Mouse (Mus musculus): ENCODE measurements around the gene Olfr27. TPM values are rescaled to one million over a fixed set of nuclear protein-coding genes. Genes with fewer than 3 reads are reported as not detected.

The Olfr27 gene
- polyA plus RNA-seq (2014; fragmentation: Nextera tagmentation; extraction: Ambion mirVana), result not detected in 2 replicates

GRCm38 (mm10) chr9:39127831-39128230 is at the start of gene Olfr27:
Gene Olfr27, plus strand, starts transcription at chr9:39128131.
- Histone ChIP-seq H3K4me1 (ENCODE audit: control insufficient read depth, insufficient read depth, low read length) (no peaks in the 10 kb centered on the region), H3K4me2 (no peak within 1 kb of the TSS), H3K27ac (ENCODE audit: low read depth, low read length) (no peak within 1 kb of the TSS), H3K27me3 (ENCODE audit: control insufficient read depth, insufficient read depth, low read length) (no peaks in the 10 kb centered on the region), H3K4me3 (ENCODE audit: low read depth, low read length) (no peak within 1 kb of the TSS), H3K36me3 (ENCODE audit: control insufficient read depth, insufficient read depth, low read length) (no peaks in the 10 kb centered on the region), H3K9me3 (ENCODE audit: control insufficient read depth, low read length) (no peaks in the 10 kb centered on the region), H3K9ac (ENCODE audit: low read length) (no peak within 1 kb of the TSS)
- DNase-seq (ENCODE audit: low spot score, missing footprints) (no peak), ATAC-seq (ENCODE audit: low FRiP score) (no peak)

- no peak within 1 kb of the TSS for H3K27ac ChIP-seq (ENCODE audit: low read depth, low read length)
- no peaks in the 10 kb centered on the region for H3K9me3 ChIP-seq (ENCODE audit: control insufficient read depth, low read length)
- H3K4me1 ChIP-seq (ENCODE audit: control insufficient read depth, insufficient read depth, low read length), result no peaks in the 10 kb centered on the region
- H3K9ac ChIP-seq (ENCODE audit: low read length), result no peak within 1 kb of the TSS
- WGBS, result 89% methylated on average over 2 of the region's 2 CpGs
- no peak within 1 kb of the TSS for H3K4me3 ChIP-seq (ENCODE audit: low read depth, low read length)
- H3K27me3 ChIP-seq (ENCODE audit: control insufficient read depth, insufficient read depth, low read length), result no peaks in the 10 kb centered on the region
- no peak for DNase-seq (ENCODE audit: low spot score, missing footprints)
- H3K36me3 ChIP-seq (ENCODE audit: control insufficient read depth, insufficient read depth, low read length), result no peaks in the 10 kb centered on the region
- no peak for ATAC-seq (ENCODE audit: low FRiP score)
- no peak within 1 kb of the TSS for H3K4me2 ChIP-seq
These were observed 49.1 kb upstream of the Olfr27 start, which contains the start of gene Olfr938 for GRCm38 (mm10) chr9:39078787-39079186. Gene Olfr938, minus strand, starts transcription at chr9:39078887.

GRCm38 (mm10) chr9:39127326-39127725 is 605 bp upstream of the Olfr27 start:
- Histone ChIP-seq H3K4me2 (no peak overlapping the region), H3K4me3 (ENCODE audit: low read depth, low read length) (no peak overlapping the region), H3K9me3 (ENCODE audit: control insufficient read depth, low read length) (no peaks in the 10 kb centered on the region), H3K4me1 (ENCODE audit: control insufficient read depth, insufficient read depth, low read length) (no peaks in the 10 kb centered on the region), H3K27me3 (ENCODE audit: control insufficient read depth, insufficient read depth, low read length) (no peaks in the 10 kb centered on the region), H3K27ac (ENCODE audit: low read depth, low read length) (no peak overlapping the region), H3K36me3 (ENCODE audit: control insufficient read depth, insufficient read depth, low read length) (no peaks in the 10 kb centered on the region), H3K9ac (ENCODE audit: low read length) (no peak overlapping the region)
- DNase-seq (ENCODE audit: low spot score, missing footprints) (no peak), ATAC-seq (ENCODE audit: low FRiP score) (no peak)
- WGBS, result 97% methylated on average over 1 of the region's 1 CpGs

- H3K27ac ChIP-seq (ENCODE audit: low read depth, low read length), result no peak overlapping the region
- H3K9ac ChIP-seq (ENCODE audit: low read length), result no peak overlapping the region
- H3K9me3 ChIP-seq (ENCODE audit: control insufficient read depth, low read length), result no peaks in the 10 kb centered on the region
- ATAC-seq (ENCODE audit: low FRiP score), result no peak
- H3K4me2 ChIP-seq, result no peak overlapping the region
- H3K4me3 ChIP-seq (ENCODE audit: low read depth, low read length), result no peak overlapping the region
- no peaks in the 10 kb centered on the region for H3K4me1 ChIP-seq (ENCODE audit: control insufficient read depth, insufficient read depth, low read length)
- H3K27me3 ChIP-seq (ENCODE audit: control insufficient read depth, insufficient read depth, low read length), result no peaks in the 10 kb centered on the region
- H3K36me3 ChIP-seq (ENCODE audit: control insufficient read depth, insufficient read depth, low read length), result no peaks in the 10 kb centered on the region
- 61% methylated on average over 1 of the region's 1 CpGs for WGBS
- DNase-seq (ENCODE audit: low spot score, missing footprints), result no peak
These were observed 24.5 kb downstream of the Olfr27 start for GRCm38 (mm10) chr9:39152401-39152800.

GRCm38 (mm10) chr9:39166004-39166403 is 38.1 kb downstream of the Olfr27 start, which contains the start of gene Olfr943:
Gene Olfr943, plus strand, starts transcription at chr9:39166304.
- H3K9ac ChIP-seq (ENCODE audit: low read length), result no peak within 1 kb of the TSS
- ATAC-seq (ENCODE audit: low FRiP score) (no peak), DNase-seq (ENCODE audit: low spot score, missing footprints) (no peak)
- no peaks in the 10 kb centered on the region for H3K27me3 ChIP-seq (ENCODE audit: control insufficient read depth, insufficient read depth, low read length)
- no peaks in the 10 kb centered on the region for H3K9me3 ChIP-seq (ENCODE audit: control insufficient read depth, low read length)
- H3K27ac ChIP-seq (ENCODE audit: low read depth, low read length), result no peak within 1 kb of the TSS
- H3K4me1 ChIP-seq (ENCODE audit: control insufficient read depth, insufficient read depth, low read length), result no peaks in the 10 kb centered on the region
- no peak within 1 kb of the TSS for H3K4me2 ChIP-seq
- no peaks in the 10 kb centered on the region for H3K36me3 ChIP-seq (ENCODE audit: control insufficient read depth, insufficient read depth, low read length)
- 88% methylated on average over 5 of the region's 5 CpGs for WGBS
- no peak within 1 kb of the TSS for H3K4me3 ChIP-seq (ENCODE audit: low read depth, low read length)

Other genes starting within 250 kb of the Olfr27 start
- gene Olfr930, start 198.3 kb upstream of the Olfr27 start, polyA plus RNA-seq (2014; fragmentation: Nextera tagmentation; extraction: Ambion mirVana), result not detected in 2 replicates
- not detected in 2 replicates for gene Olfr933, start 155.8 kb upstream of the Olfr27 start, polyA plus RNA-seq (2014; fragmentation: Nextera tagmentation; extraction: Ambion mirVana)
- not detected in 2 replicates for gene Olfr934, start 139.8 kb upstream of the Olfr27 start, polyA plus RNA-seq (2014; fragmentation: Nextera tagmentation; extraction: Ambion mirVana)
- not detected in 2 replicates for gene Olfr935, start 128.4 kb upstream of the Olfr27 start, polyA plus RNA-seq (2014; fragmentation: Nextera tagmentation; extraction: Ambion mirVana)
- not detected in 2 replicates for gene Olfr146, start 104.8 kb upstream of the Olfr27 start, polyA plus RNA-seq (2014; fragmentation: Nextera tagmentation; extraction: Ambion mirVana)
- not detected in 2 replicates for gene Olfr937, start 63.2 kb upstream of the Olfr27 start, polyA plus RNA-seq (2014; fragmentation: Nextera tagmentation; extraction: Ambion mirVana)
- gene Olfr938, start 49.2 kb upstream of the Olfr27 start, polyA plus RNA-seq (2014; fragmentation: Nextera tagmentation; extraction: Ambion mirVana), result not detected in 2 replicates
- not detected in 2 replicates for gene Olfr943, start 38.2 kb downstream of the Olfr27 start, polyA plus RNA-seq (2014; fragmentation: Nextera tagmentation; extraction: Ambion mirVana)
- gene Olfr944, start 73.8 kb downstream of the Olfr27 start, polyA plus RNA-seq (2014; fragmentation: Nextera tagmentation; extraction: Ambion mirVana), result not detected in 2 replicates
- not detected in 2 replicates for gene Olfr1537, start 121.9 kb downstream of the Olfr27 start, polyA plus RNA-seq (2014; fragmentation: Nextera tagmentation; extraction: Ambion mirVana)
- not detected in 2 replicates for gene Olfr945, start 148.7 kb downstream of the Olfr27 start, polyA plus RNA-seq (2014; fragmentation: Nextera tagmentation; extraction: Ambion mirVana)
- gene Olfr948, start 197.9 kb downstream of the Olfr27 start, polyA plus RNA-seq (2014; fragmentation: Nextera tagmentation; extraction: Ambion mirVana), result not detected in 2 replicates